Mouse (Mus musculus) gonadal fat pad, adult 2 months (tissue): ENCODE results near the gene Atxn10. TPM values are rescaled to one million over a fixed set of nuclear protein-coding genes. Genes with fewer than 3 reads are reported as not detected.

ENCODE experiments used
- DNase-seq: peaks from one replicate; pipeline ENCODE4 v3.0.0-alpha.2; 2012; ENCODE audit warnings: low read depth
- polyA plus RNA-seq: library from polyadenylated mRNA; depleted of rRNA; stranded (reverse); fragments of >200 nt; gene quantifications from 2 replicates; pipeline ENCODE4 v1.2.3, GENCODE M21; 2012

Gene Atxn10
- polyA plus RNA-seq, 1 experiment: 80.2 TPM

- no peak for DNase-seq
These were observed 68.7 kb downstream of the Atxn10 start for GRCm38 (mm10) chr15:85404739-85405138.

DNA sequence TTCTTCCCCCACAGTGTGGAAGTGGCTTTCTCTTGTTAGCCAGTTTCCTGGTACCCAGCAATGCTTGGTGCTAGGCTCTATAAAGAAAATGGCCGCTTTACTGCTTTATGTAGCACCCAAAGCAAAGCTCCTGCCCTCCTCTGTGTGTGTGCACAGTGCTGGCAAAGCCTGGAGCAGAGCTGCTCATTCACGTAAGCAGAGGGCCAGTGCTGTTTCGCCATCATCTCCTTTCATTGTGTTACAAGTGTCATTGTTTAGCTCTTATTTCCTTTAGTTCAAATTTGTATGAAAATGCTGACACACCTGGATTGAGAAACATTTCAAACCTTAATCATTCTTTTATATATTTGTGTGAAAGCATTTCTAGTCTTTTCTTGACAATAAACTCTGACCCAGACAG, 69.5 kb downstream of the Atxn10 start:
- DNase-seq: no peak

- DNase-seq: no peak
These were observed 70.8 kb downstream of the Atxn10 start for GRCm38 (mm10) chr15:85406846-85407245.

DNA sequence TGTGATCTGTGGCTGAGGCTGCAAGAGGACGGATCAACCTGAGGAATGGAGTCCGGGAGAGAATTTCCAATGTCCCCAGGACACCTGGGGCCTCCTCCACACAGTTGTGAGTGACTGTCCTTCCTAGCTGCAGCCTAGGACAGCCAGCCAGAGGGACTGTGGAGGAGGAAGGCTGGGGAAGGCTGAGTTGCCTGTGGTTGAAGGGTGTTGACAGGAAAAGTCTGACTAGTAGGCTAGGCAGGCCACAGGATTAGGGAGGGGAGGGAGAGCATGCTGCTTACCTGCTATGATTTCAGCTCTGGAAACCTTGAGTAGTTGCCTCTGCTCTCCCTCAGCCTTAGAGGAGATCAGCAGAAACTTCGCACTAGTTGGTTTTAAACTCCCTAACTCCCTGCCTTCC, 71.3 kb downstream of the Atxn10 start:
- no peak for DNase-seq

GRCm38 (mm10) chr15:85408790-85409189, 72.7 kb downstream of the Atxn10 start:
- no peak for DNase-seq

DNA sequence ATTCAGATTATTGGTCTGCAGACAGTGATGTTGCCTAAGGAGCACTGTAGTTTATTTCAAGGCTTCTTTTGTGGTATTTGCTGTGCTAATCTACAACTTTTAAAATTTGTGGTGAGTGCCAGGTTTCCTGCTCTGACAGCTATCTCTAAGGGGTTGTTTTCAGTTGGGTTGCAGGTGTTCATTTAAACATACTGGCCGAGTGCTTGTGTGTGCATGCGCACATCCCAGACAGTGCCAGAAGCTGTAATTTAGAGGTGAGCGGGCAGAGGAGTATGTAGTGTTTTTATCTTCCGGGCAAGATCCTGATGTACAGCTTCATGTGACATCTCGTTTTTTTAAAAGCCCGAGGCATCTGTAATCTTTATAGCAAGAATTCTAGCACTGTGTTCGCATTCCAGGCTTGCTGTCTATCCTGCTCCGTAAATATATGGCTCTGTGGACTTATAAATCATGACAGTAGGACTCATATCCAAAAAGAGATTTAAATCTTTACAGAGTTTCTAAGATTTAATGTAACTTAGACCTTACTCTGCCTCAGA, 73.3 kb downstream of the Atxn10 start:
- no peak for DNase-seq

DNA sequence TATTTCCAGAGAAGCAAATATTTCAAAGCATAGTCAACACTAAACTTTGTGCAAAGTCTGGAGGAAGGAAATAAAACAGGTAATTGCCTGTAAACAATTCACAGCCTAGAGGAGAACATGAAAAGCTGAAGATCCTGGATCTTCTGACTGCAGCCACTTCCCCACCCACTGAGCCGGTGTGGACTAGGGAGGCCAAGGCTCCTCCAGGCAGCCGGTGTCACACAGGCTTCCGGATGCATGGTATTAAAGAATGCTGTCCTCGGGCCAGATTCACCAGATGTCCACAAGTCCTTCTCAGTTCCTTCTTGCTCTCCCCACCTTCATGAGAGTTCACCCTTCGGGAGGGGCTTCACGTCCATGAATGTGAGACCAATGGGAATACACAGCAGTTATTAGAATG, 73.8 kb downstream of the Atxn10 start:
- no peak for DNase-seq

DNA sequence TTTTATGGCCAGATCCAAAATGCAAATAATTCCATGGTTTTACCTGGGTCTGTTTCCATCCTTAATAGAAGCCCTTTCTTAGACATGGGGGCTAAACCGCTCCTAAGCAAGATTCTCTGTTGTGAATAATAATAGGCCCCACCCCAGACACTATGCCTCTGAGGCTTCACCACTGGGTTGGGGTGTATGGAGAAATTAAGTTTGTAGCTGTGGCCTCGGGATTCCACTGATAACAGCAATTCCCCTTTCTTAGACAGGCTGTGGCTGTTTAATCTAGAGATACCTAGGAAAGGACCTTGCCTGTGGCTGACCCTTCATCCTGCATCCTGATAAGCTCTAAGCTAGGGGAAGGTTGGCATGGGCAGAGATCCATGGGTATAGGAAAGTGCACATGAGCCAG, 78.6 kb downstream of the Atxn10 start:
- no peak for DNase-seq

DNA sequence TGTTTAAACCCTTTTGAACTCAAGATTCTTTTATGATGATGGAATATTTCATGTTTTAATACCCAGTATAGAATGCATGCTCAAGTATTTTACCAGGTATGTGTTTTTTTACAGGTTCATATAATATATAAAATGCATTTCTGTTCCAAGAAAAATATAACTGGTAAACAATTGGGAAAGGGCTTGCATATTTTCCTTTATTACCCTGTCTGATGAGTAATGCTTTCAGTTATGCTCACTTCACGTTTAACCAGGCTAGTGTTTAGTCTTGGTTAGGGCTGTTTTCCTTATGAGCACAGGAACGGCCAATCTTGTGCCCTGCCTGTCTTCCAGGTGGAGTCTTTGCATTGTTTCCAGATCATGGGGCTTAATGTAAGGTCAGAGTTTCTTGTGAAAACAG, 84.6 kb downstream of the Atxn10 start:
- DNase-seq: no peak

- DNase-seq: no peak
These were observed 88.2 kb downstream of the Atxn10 start for GRCm38 (mm10) chr15:85424197-85424596.

DNA sequence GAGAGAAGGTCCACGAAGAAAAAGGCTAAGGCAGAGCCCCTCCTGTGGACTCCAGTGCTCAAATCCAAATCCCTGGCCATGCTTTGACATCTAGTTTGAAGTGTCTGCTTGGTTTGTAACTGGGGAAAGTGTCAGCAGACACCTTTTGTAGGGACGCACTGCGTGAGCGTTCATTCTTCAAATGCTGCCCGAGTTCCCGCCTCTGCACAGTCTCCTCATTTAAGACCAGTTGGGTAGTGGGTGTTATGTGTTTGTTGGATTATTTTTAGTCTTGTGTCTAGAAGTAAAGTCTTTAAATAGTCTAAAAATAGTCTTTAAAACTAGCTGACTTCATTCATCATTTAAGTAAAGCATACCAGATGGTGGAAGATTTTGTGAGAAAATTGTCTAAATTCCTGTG, 92.1 kb downstream of the Atxn10 start:
- DNase-seq: no peak

- no peak for DNase-seq
These were observed 106.5 kb downstream of the Atxn10 start for GRCm38 (mm10) chr15:85442568-85442967.

DNA sequence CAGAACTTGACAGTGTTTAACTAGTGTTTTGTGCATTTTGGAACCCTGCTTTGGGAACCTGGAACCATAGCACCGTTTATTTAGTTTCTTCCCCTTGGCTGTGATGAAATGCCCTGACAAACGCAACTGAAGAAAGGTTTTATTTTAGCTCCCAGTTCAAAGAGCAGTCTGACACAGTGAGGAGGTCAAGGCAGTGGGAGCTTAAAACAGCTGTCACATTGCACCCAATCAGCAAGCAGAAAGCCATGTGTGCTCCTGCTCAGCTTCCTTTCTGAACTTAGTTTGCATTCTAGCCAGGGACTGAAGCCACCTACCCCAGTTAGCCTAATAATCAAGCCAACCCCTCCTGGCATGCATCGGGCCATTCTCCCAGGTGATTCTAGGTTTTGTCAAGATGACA, 110.6 kb downstream of the Atxn10 start:
- no peak for DNase-seq

DNA sequence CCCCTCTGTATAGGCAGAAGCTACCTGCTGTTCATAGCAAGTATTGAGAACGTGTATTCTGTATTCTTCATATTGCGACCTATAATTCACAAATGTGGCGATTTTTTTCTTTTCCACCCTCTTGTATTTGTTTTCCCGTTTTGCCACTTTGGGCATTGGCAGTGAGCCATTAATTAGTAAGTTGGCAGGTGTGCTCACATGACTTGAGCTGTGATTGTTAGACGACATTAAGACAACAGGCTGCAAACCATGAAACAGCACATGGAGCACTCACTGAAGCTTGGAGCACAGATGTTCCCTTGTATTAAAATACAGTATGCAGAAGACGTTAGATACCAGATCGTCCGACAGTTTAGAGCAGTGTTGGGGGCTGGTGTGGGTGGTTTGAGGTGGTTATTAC, 120.8 kb downstream of the Atxn10 start:
- no peak for DNase-seq

DNA sequence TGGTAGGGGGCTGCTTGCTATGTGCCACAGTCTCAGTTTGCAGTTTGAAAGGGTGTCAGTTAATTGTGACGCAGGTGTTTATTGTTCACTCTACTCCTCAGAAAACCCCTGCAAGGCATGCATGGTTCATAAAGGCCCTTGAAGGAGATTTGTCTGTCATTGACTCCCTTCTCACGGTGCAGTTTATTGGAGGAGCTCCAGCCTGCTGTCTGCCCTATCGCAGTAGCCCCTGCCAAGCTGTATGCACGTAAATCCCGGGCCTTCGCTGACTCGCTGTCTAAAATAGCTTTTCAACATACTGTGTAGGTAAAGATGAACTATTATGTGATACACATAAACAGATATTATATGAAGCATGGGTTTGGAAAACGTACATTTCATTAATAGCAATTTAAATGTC, 121.8 kb downstream of the Atxn10 start:
- DNase-seq: no peak

GRCm38 (mm10) chr15:85458631-85459082, 122.6 kb downstream of the Atxn10 start:
- no peak for DNase-seq

- no peak for DNase-seq
These were observed 125.5 kb downstream of the Atxn10 start for GRCm38 (mm10) chr15:85461541-85461940.

DNA sequence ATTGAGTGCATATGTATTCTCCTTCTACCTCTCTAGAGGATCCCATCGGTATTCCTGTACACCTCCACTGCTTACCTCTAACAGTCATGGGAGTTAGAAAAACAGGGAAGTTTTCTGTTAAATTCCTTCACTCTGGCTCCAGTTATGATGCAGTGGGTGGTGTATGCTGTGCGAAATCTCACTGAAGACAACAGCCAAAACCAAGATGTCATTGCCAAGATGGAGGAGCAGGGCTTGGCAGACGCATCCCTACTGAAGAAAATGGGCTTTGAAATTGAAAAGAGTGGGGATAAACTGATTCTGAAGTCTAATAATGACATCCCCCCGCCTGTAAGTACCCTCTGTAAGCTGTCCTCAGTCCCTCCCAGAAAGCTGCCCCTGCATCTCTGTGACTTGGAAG, 126.1 kb downstream of the Atxn10 start:
- no peak for DNase-seq

DNA sequence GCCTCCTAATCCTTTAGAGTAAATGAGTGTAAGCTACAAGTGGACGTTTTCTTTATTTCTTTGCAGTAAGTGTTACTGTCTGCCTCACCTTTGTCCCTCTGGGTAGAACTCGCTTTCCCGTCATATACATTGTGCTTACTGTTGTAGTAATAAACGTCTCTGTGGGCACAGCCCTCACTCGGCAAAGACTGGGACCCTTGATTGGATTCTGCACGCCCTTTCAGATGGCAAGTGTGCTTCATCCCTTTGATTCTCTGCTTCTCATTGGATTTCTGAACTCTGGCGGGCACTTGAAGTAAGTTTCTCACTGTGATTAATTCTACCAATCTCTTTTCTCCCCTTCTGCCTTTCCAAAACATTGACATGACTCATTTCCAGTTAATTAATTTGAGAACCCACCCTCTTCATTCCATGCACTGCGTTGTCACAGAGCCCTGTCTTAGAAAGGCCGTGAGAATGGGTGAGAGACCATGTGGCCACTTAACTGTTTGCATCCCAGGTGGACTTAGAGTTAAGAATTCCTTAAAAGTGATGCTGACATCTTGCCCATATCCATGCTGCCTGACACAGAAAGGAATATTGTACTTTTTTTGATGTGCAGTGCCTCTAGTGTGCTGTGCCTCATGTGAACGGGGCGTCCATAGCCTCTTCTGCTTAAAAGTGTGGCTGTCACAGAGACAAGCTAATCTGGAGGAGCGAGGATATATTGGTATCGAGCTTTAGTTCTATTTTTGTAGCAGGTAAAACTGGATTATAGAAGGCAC, 127.2 kb downstream of the Atxn10 start:
- DNase-seq: no peak

- no peak for DNase-seq
These were observed 128.1 kb downstream of the Atxn10 start for GRCm38 (mm10) chr15:85464190-85464589.

GRCm38 (mm10) chr15:85464823-85465565, 128.9 kb downstream of the Atxn10 start:
- no peak for DNase-seq

DNA sequence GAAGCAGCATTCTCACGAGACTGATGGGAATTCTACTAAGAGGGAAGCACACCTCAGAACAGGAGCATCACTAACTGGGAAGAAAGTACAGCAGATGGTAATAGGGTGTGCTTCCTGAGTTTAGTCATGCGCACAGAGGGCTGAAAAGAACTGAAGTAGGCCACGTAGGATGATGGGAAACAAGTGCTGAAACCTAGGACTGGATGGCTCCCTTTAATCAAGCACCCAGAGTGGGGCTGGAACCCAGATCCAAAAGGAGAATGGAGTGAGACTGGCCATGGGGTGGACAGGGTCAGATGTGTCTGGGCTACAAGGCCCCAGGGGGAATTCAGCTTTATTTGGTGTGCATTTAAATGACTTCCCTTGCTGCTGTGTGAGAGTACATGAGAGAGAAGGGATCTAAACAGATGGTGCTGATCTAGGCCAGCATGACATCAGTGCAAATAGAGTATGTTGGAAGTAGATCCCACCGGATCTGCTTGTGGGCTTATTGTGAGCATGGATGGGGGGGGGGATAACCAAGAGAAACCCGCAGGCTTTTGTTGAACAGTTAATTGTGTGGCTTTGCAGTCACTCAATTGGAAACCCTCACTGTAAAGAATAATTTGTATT, 130.5 kb downstream of the Atxn10 start:
- DNase-seq: no peak

DNA sequence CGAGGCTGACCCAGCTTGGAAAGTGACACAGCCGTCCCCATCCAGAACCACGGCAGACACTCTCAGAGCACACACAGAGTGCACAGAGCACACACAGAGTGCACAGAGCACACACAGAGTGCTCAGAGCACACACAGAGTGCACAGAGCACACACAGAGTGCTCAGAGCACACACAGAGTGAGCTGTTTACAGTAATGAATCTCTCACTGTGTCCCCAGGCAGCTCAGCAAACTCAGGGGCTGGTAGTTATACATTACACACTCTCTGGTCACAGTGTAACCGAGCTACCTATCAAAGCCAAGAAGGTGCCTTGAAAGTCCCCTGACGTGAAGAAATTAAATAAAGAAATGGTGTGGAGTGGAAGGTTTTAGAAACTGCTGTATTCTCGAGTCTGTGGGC, 133.4 kb downstream of the Atxn10 start:
- DNase-seq: no peak
